Mouse (Mus musculus) G1E (cell line): ENCODE data around the gene Gm11992.

Source experiments
- CTCF ChIP-seq: IDR thresholded peaks from 2 replicates; pipeline ENCODE4 v1.5.1; 2012; ENCODE audit warnings: low read depth, low read length, inconsistent platforms, mixed read lengths
- GATA1 ChIP-seq: IDR thresholded peaks from 2 replicates; pipeline ENCODE4 v1.6.1; 2012; ENCODE audit warnings: borderline replicate concordance, low read length, inconsistent platforms, mixed read lengths
- POLR2AphosphoS5 ChIP-seq: IDR thresholded peaks from 2 replicates; pipeline ENCODE4 v1.6.1; 2012; ENCODE audit warnings: low read depth, low read length, inconsistent platforms; ENCODE audit not compliant: insufficient replicate concordance
- TAL1 ChIP-seq: conservative IDR thresholded peaks from 2 replicates; pipeline ENCODE4 v1.6.1; 2012; ENCODE audit warnings: low read depth, low read length, inconsistent platforms, mixed read lengths

DNA sequence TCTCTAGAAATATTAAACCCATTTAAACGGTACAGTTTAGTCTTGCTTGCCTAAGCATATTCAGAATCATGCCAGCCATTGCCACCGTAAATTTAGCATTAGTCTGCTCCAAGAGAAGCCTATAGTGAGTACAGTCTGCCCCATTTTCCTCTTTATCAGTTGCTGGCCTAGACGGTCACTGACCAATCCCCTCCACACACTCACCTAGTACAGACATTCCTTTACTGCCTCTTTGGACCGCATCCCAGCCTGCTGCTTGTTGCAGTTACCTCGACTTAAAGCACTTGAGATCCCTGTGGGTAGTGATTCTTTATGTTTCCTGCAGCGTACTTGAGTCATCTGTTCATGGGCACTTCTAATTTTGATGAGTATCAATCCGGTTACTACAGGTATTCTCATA is 23.6 kb upstream of the Gm11992 start:
- no peak for TF ChIP-seq GATA1
- no peak for TF ChIP-seq CTCF
- TF ChIP-seq POLR2AphosphoS5, result no peak
- TF ChIP-seq TAL1, result no peak
